Mouse (Mus musculus): ENCODE data around the gene Psmd3.

GRCm38 (mm10) chr11:98696454-98697216 is 14.3 kb downstream of the Psmd3 start:
- no peak for TF ChIP-seq EP300 (IDR thresholded peaks at IDR 0.05)
- no peak for TF ChIP-seq CTCF (IDR thresholded peaks at IDR 0.05)

Data from lung, postnatal 0 days (tissue).